In the genomic region with DNA sequence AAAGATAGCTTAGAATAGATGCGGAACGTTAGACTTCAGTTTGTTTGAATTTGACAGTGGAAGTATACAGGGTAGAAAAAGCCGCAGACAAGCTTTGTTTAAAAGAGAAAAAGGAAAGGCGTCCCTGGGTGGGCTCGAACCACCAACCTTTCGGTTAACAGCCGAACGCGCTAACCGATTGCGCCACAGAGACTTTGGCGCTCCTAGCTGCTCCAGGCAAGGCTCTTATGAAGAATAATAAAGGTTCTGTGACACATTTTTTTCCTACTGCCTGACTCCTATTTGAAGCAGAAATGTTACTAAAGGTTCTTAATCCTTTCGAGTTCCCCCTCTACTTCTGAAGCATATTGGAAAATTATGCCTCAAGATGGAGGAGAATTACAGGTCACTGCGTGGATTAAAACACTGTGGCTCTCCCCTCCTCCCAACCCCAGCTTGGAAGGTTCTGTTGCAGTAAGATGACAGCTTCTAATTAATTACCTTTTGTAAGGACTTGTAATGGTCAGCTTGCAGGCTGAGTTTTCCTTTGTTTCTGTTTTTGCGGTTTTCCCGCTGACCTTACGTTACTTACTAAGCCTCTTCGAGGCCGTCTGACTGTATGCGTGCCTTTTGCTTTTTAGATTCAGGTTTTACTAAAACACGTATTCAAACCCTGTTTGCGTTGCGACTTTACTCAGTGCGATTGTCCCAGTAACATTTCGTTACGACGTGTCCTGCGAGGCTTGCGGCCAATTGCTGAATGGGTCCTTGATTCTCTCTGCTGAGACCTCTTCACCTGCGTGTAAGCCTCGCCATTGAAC, we compare ENCODE assay signal across 8 mouse cellular contexts.
DNase-seq lines count a peak whose midpoint lies in the region; ATAC-seq and TF ChIP-seq lines count a peak whose summit lies in the region.

No protein-coding gene starts in this region.

- under 1% methylated on average over 31 of the region's 31 CpGs for WGBS in lung, embryonic 14.5 days

- H3K36me3 ChIP-seq in lung, embryonic 14.5 days (ENCODE audit: insufficient read depth) = no peaks in the 10 kb centered on the region

- peak overlapping the region; percentile 51 for H3K27ac ChIP-seq in lung, embryonic 14.5 days (ENCODE audit: low read depth)

- TF ChIP-seq CTCF in lung, embryonic 14.5 days (IDR thresholded peaks at IDR 0.05; ENCODE audit: low read depth) = no peak

- H3K9me3 ChIP-seq in lung, embryonic 14.5 days (ENCODE audit: low read depth, low read length) = no peaks in the 10 kb centered on the region

- ATAC-seq in frontal cortex, adult (ENCODE audit: low TSS enrichment) = peak; percentile 87
- ATAC-seq in hematopoietic stem cell, adult 5-6 weeks (replicated peaks in 1 of 2; ENCODE audit: insufficient read depth in 1 of 2, low FRiP score in 2 of 2, low TSS enrichment in 1 of 2, low read depth in 1 of 2, poor library complexity in 2 of 2, severe bottlenecking in 2 of 2) = peak; percentile 44 to 56
- ATAC-seq in lung, embryonic 14.5 days (ENCODE audit: insufficient read depth) = peak; percentile 86

- H3K4me1 ChIP-seq in lung, embryonic 14.5 days (ENCODE audit: insufficient read depth) = no peaks in the 10 kb centered on the region

- peak overlapping the region; percentile 67 for H3K4me2 ChIP-seq in lung, embryonic 14.5 days

- H3K4me3 ChIP-seq in lung, embryonic 14.5 days (ENCODE audit: low read depth, low read length) = peak overlapping the region; percentile 49

- peak overlapping the region; percentile 55 for H3K9ac ChIP-seq in lung, embryonic 14.5 days

- no peaks in the 10 kb centered on the region for H3K27me3 ChIP-seq in lung, embryonic 14.5 days (ENCODE audit: insufficient read depth, low read length)

- peak; percentile 83 for DNase-seq in Muller cell, postnatal 12 days (ENCODE audit: inconsistent ontology term)
- peak; percentile 90 for DNase-seq in cerebellum, adult 9-10 months
- DNase-seq in layer of hippocampus, adult 8-10 months (ENCODE audit: low spot score in 2 of 2) = peak; percentile 81 to 95
- DNase-seq in lung, embryonic 14.5 days = peak; percentile 97
- peak; percentile 63 for DNase-seq in ovary, adult 18-20 months (ENCODE audit: low spot score)
- peak; percentile 88 for DNase-seq in thymus, postnatal 0 days (ENCODE audit: low spot score)

Comparison
In these comparisons a context has a peak if more than half of its experiments do, and no peak if none do; other contexts are left out.
1. Peak in every context shown above with its lines: DNase-seq, ATAC-seq, H3K4me3 ChIP-seq and H3K27ac ChIP-seq.